In genomic region chr9:39603333-39603845, GRCm38 (mm10) we compare ENCODE assay signal across 9 mouse cellular contexts. TPM values are rescaled to one million over a fixed set of nuclear protein-coding genes. Genes with fewer than 3 reads are reported as not detected.
DNase-seq lines count a peak whose midpoint lies in the region; ATAC-seq lines count a peak whose summit lies in the region.
"Had no signal": no experiment of that assay in that cellular context is flagged by ENCODE, and none has a peak within 500 bp of the region (broad histone marks: within the 10 kb centered on the region; RNA-seq: fewer than 3 reads in every experiment).

No protein-coding gene starts in this region.

- H3K9ac ChIP-seq in lung, embryonic 15.5 days: 0 out of 2 replicates have a peak overlapping the region, but pooled peaks have one; percentile 4
- H3K9ac ChIP-seq in heart, embryonic 13.5 days: peak overlapping the region; percentile 78
- no peak overlapping the region for H3K9ac ChIP-seq in liver, embryonic 12.5 days

- H3K27me3 ChIP-seq in lung, embryonic 15.5 days: no peaks in the 10 kb centered on the region
- H3K27me3 ChIP-seq in heart, embryonic 13.5 days (replicated peaks): no peaks in the 10 kb centered on the region
- H3K27me3 ChIP-seq in liver, embryonic 12.5 days (replicated peaks): peaks cover 17% of the 10 kb centered on the region

- peak; percentile 87 for ATAC-seq in lung, embryonic 15.5 days (ENCODE audit: borderline replicate concordance, extremely low read depth, low FRiP score, low TSS enrichment)
- no peak for ATAC-seq in heart, embryonic 13.5 days (ENCODE audit: extremely low read depth, insufficient number of reproducible peaks, low FRiP score, low TSS enrichment)
- no peak for ATAC-seq in liver, embryonic 12.5 days

- no peaks in the 10 kb centered on the region for H3K36me3 ChIP-seq in lung, embryonic 15.5 days
- H3K36me3 ChIP-seq in heart, embryonic 13.5 days: peaks cover 9% of the 10 kb centered on the region
- no peaks in the 10 kb centered on the region for H3K36me3 ChIP-seq in liver, embryonic 12.5 days

- H3K4me2 ChIP-seq in lung, embryonic 15.5 days: peak overlapping the region; percentile 73
- peak overlapping the region; percentile 71 for H3K4me2 ChIP-seq in heart, embryonic 13.5 days
- peak overlapping the region; percentile 50 for H3K4me2 ChIP-seq in liver, embryonic 12.5 days

- H3K4me3 ChIP-seq in lung, embryonic 15.5 days: peak overlapping the region; percentile 41
- peak overlapping the region; percentile 52 for H3K4me3 ChIP-seq in heart, embryonic 13.5 days
- peak overlapping the region; percentile 32; the same call in 1 of the 2 replicates for H3K4me3 ChIP-seq in liver, embryonic 12.5 days

- H3K27ac ChIP-seq in lung, embryonic 15.5 days: no peak overlapping the region
- no peak overlapping the region; the same call in 1 of the 2 replicates for H3K27ac ChIP-seq in heart, embryonic 13.5 days (replicated peaks)
- H3K27ac ChIP-seq in liver, embryonic 12.5 days: no peak overlapping the region
- H3K27ac ChIP-seq: macrophage had no signal

- H3K4me1 ChIP-seq in lung, embryonic 15.5 days: peaks cover 6% of the 10 kb centered on the region
- no peaks in the 10 kb centered on the region for H3K4me1 ChIP-seq in heart, embryonic 13.5 days
- H3K4me1 ChIP-seq in liver, embryonic 12.5 days: no peaks in the 10 kb centered on the region

- no peaks in the 10 kb centered on the region for H3K9me3 ChIP-seq in lung, embryonic 15.5 days
- H3K9me3 ChIP-seq in heart, embryonic 13.5 days: no peaks in the 10 kb centered on the region
- no peaks in the 10 kb centered on the region for H3K9me3 ChIP-seq in liver, embryonic 12.5 days (replicated peaks)

- WGBS in lung, embryonic 15.5 days: 0% methylated on average over 9 of the region's 9 CpGs
- WGBS in heart, embryonic 13.5 days: under 1% methylated on average over 9 of the region's 9 CpGs
- WGBS in liver, embryonic 12.5 days (ENCODE audit: insufficient replicate concordance): 2% methylated on average over 9 of the region's 9 CpGs

- no peak for DNase-seq in lung, postnatal 25 days (ENCODE audit: low spot score)
- DNase-seq in embryo, embryonic 11.5 days (ENCODE audit: low read depth, low spot score): peak; percentile 27
- peak; percentile 7 for DNase-seq in yolk sac, embryonic 10.5 days (ENCODE audit: low spot score)
- DNase-seq in left cerebral cortex, adult 9 months (ENCODE audit: low spot score in 2 of 2): no peak
- no peak for DNase-seq in thymus, adult 18-20 months

RNA-seq across cellular contexts. Expression of gene AW551984, which starts 0.8 kb away (rescaled TPM):
- 8.2 and 10.0 TPM in 2 replicates for polyA plus RNA-seq in lung, embryonic 15.5 days (2015; fragmentation: Nextera tagmentation; extraction: Ambion mirVana)
- 10.3 and 10.8 TPM in 2 replicates for polyA plus RNA-seq in heart, embryonic 13.5 days (2015; fragmentation: Nextera tagmentation; extraction: Ambion mirVana)
- 4.7 and 5.9 TPM in 2 replicates for polyA plus RNA-seq in liver, embryonic 12.5 days (2016; fragmentation: Nextera tagmentation; extraction: Ambion mirVana)
- polyA plus RNA-seq: macrophage had no signal

RNA-seq across cellular contexts. Expression of gene Olfr148, which starts 7.1 kb away (rescaled TPM):
- polyA plus RNA-seq in lung, embryonic 15.5 days (2015; fragmentation: Nextera tagmentation; extraction: Ambion mirVana): not detected in 2 replicates
- polyA plus RNA-seq in heart, embryonic 13.5 days (2015; fragmentation: Nextera tagmentation; extraction: Ambion mirVana): not detected in 2 replicates
- not detected in 2 replicates for polyA plus RNA-seq in liver, embryonic 12.5 days (2016; fragmentation: Nextera tagmentation; extraction: Ambion mirVana)
- polyA plus RNA-seq: macrophage had no signal

RNA-seq across cellular contexts. Expression of gene Olfr960, which starts 17.8 kb away (rescaled TPM):
- not detected in 2 replicates for polyA plus RNA-seq in lung, embryonic 15.5 days (2015; fragmentation: Nextera tagmentation; extraction: Ambion mirVana)
- polyA plus RNA-seq in heart, embryonic 13.5 days (2015; fragmentation: Nextera tagmentation; extraction: Ambion mirVana): not detected in 2 replicates
- not detected in 2 replicates for polyA plus RNA-seq in liver, embryonic 12.5 days (2016; fragmentation: Nextera tagmentation; extraction: Ambion mirVana)
- polyA plus RNA-seq: macrophage had no signal

RNA-seq across cellular contexts. Expression of gene Olfr959, which starts 28.0 kb away (rescaled TPM):
- polyA plus RNA-seq in lung, embryonic 15.5 days (2015; fragmentation: Nextera tagmentation; extraction: Ambion mirVana): not detected in 2 replicates
- not detected in 2 replicates for polyA plus RNA-seq in heart, embryonic 13.5 days (2015; fragmentation: Nextera tagmentation; extraction: Ambion mirVana)
- not detected in 2 replicates for polyA plus RNA-seq in liver, embryonic 12.5 days (2016; fragmentation: Nextera tagmentation; extraction: Ambion mirVana)
- polyA plus RNA-seq: macrophage had no signal

RNA-seq across cellular contexts. Expression of gene Olfr961, which starts 41.5 kb away (rescaled TPM):
- not detected in 2 replicates for polyA plus RNA-seq in lung, embryonic 15.5 days (2015; fragmentation: Nextera tagmentation; extraction: Ambion mirVana)
- polyA plus RNA-seq in heart, embryonic 13.5 days (2015; fragmentation: Nextera tagmentation; extraction: Ambion mirVana): not detected in 2 replicates
- polyA plus RNA-seq in liver, embryonic 12.5 days (2016; fragmentation: Nextera tagmentation; extraction: Ambion mirVana): not detected in 2 replicates
- polyA plus RNA-seq: macrophage had no signal

Comparison
In these comparisons a context has a peak if more than half of its experiments do, and no peak if none do; other contexts are left out.
1. DNase-seq: peak in embryo, embryonic 11.5 days (single experiment) and yolk sac, embryonic 10.5 days (single experiment); none in lung, postnatal 25 days (single experiment), left cerebral cortex, adult 9 months (0 of 2) and thymus, adult 18-20 months (0 of 2).
2. Peak in every context shown above with its lines, with median percentiles within 50 percentile points of each other: H3K4me2 ChIP-seq and H3K4me3 ChIP-seq.